Mouse (Mus musculus) intestine, embryonic 16.5 days (tissue): ENCODE data around the gene Abcf1. TPM values are rescaled to one million over a fixed set of nuclear protein-coding genes. Genes with fewer than 3 reads are reported as not detected.
"Not testable (repeated sequence)": the region's sequence is repeated elsewhere in the genome, so short reads cannot be mapped to it uniquely, and the experiment has no call there.

Source experiments
- ATAC-seq: fragments of 200-750 bp; cut with Nextera tagmentation; 2 replicates; pipeline ENCODE4 v1.8.0; 2017; ENCODE audit warnings: moderate TSS enrichment, moderate library complexity
- H3K27ac ChIP-seq: fragments of 300-500 bp; sonication (generic); 2 replicates; pipeline ENCODE4 v1.5.1; 2014; ENCODE audit warnings: mild to moderate bottlenecking, low read length
- H3K27me3 ChIP-seq: fragments of 300-500 bp; sonication (generic); replicated peaks from 2 replicates; pipeline ENCODE4 v1.6.1; 2014; ENCODE audit warnings: low read length, control low read depth, mixed read lengths; ENCODE audit not compliant: control insufficient read depth, insufficient read depth
- H3K36me3 ChIP-seq: fragments of 300-500 bp; sonication (generic); 2 replicates; pipeline ENCODE4 v1.6.1; 2014; ENCODE audit warnings: low read length, control low read depth; ENCODE audit not compliant: control insufficient read depth, insufficient read depth
- H3K4me1 ChIP-seq: fragments of 300-500 bp; sonication (generic); 2 replicates; pipeline ENCODE4 v1.6.1; 2014; ENCODE audit warnings: low read length, control low read depth, mixed read lengths; ENCODE audit not compliant: control insufficient read depth, insufficient read depth
- H3K4me2 ChIP-seq: fragments of 300-500 bp; sonication (generic); 2 replicates; pipeline ENCODE4 v1.6.1; 2014; ENCODE audit warnings: low read depth, low read length, control low read depth
- H3K4me3 ChIP-seq: fragments of 300-500 bp; sonication (generic); 2 replicates; pipeline ENCODE4 v1.5.1; 2014; ENCODE audit warnings: mild to moderate bottlenecking, low read length
- H3K9ac ChIP-seq: fragments of 300-500 bp; sonication (generic); 2 replicates; pipeline ENCODE4 v1.6.1; 2014; ENCODE audit warnings: low read depth, low read length
- H3K9me3 ChIP-seq: fragments of 300-500 bp; sonication (generic); 2 replicates; pipeline ENCODE4 v1.6.1; 2016; ENCODE audit warnings: low read length, control low read depth; ENCODE audit not compliant: control insufficient read depth
- WGBS: fragments of 180-500 bp; shearing (Covaris S2); extraction: QIAGEN DNeasy Blood & Tissue Kit; methylation state at CpG from one replicate; pipeline ENCODE4 v1.1.7; 2014; 5-methylcytosine and 5-hydroxymethylcytosine counted together
- polyA plus RNA-seq: library from polyadenylated mRNA; unstranded; fragments of >200 nt; fragmentation: Nextera tagmentation; extraction: Ambion mirVana; gene quantifications from 2 replicates; pipeline ENCODE4 v1.2.1, GENCODE M21; 2015

Gene Abcf1
- polyA plus RNA-seq = 88.5 and 90.2 TPM in 2 replicates

GRCm38 (mm10) chr17:35969418-35970389, at the start of gene Abcf1:
Abcf1 (minus strand) TSS chr17:35969761.
- ATAC-seq = peak; percentile 98

GRCm38 (mm10) chr17:36018979-36019378, 49.4 kb upstream of the Abcf1 start:
- H3K27ac ChIP-seq = no peak overlapping the region
- H3K4me2 ChIP-seq = no peak overlapping the region
- no peak overlapping the region for H3K4me3 ChIP-seq
- WGBS = 66% methylated on average over 2 of the region's 2 CpGs
- no peaks in the 10 kb centered on the region for H3K9me3 ChIP-seq
- no peak overlapping the region for H3K9ac ChIP-seq
- no peaks in the 10 kb centered on the region; the same call in 1 of the 2 replicates for H3K36me3 ChIP-seq
- peaks cover 3% of the 10 kb centered on the region; the same call in 1 of the 2 replicates for H3K4me1 ChIP-seq
- no peak for ATAC-seq
- no peaks in the 10 kb centered on the region for H3K27me3 ChIP-seq

More at GRCm38 (mm10) chr17:35969418-35970389, at the start of gene Abcf1:
- H3K9me3 ChIP-seq = no peaks in the 10 kb centered on the region
- H3K9ac ChIP-seq = peak within 1 kb of the TSS; percentile 92
- H3K4me3 ChIP-seq = peak within 1 kb of the TSS; percentile 98
- H3K36me3 ChIP-seq = 0 out of 2 replicates have a peak, but pooled peaks cover 5% of the 10 kb centered on the region
- peak within 1 kb of the TSS; percentile 84 for H3K27ac ChIP-seq
- peaks cover 16% of the 10 kb centered on the region for H3K4me1 ChIP-seq
- H3K27me3 ChIP-seq = no peaks in the 10 kb centered on the region
- 1% methylated on average over 68 of the region's 68 CpGs for WGBS
- peak within 1 kb of the TSS; percentile 83 for H3K4me2 ChIP-seq

- H3K4me1 ChIP-seq = no peaks in the 10 kb centered on the region; the same call in 1 of the 2 replicates
- H3K4me3 ChIP-seq = no peak overlapping the region
- WGBS = 91% methylated on average over 5 of the region's 5 CpGs
Observed at GRCm38 (mm10) chr17:36017046-36017445, 47.5 kb upstream of the Abcf1 start.

GRCm38 (mm10) chr17:36014977-36015376, 45.4 kb upstream of the Abcf1 start:
- no peak overlapping the region for H3K9ac ChIP-seq
- H3K27ac ChIP-seq = no peak overlapping the region
- H3K36me3 ChIP-seq = no peaks in the 10 kb centered on the region; the same call in 1 of the 2 replicates
- H3K4me3 ChIP-seq = no peak overlapping the region
- ATAC-seq = no peak
- H3K4me2 ChIP-seq = no peak overlapping the region
- H3K27me3 ChIP-seq = no peaks in the 10 kb centered on the region
- H3K4me1 ChIP-seq = no peaks in the 10 kb centered on the region; the same call in 1 of the 2 replicates
- no peaks in the 10 kb centered on the region for H3K9me3 ChIP-seq
- WGBS = 89% methylated on average over 5 of the region's 5 CpGs

More at GRCm38 (mm10) chr17:36017046-36017445, 47.5 kb upstream of the Abcf1 start:
- Histone ChIP-seq H3K9me3 (no peaks in the 10 kb centered on the region), H3K27me3 (no peaks in the 10 kb centered on the region), H3K36me3 (no peaks in the 10 kb centered on the region; the same call in 1 of the 2 replicates), H3K9ac (no peak overlapping the region), H3K27ac (no peak overlapping the region), H3K4me2 (no peak overlapping the region)
- no peak for ATAC-seq

- not testable (repeated sequence) for H3K9me3 ChIP-seq, H3K4me3 ChIP-seq, H3K4me2 ChIP-seq, H3K36me3 ChIP-seq, H3K27ac ChIP-seq, ATAC-seq, H3K9ac ChIP-seq, H3K4me1 ChIP-seq, H3K27me3 ChIP-seq
- 91% methylated on average over 7 of the region's 7 CpGs for WGBS
Observed at GRCm38 (mm10) chr17:36004409-36004808, 34.8 kb upstream of the Abcf1 start.

- H3K4me3 ChIP-seq = no peak overlapping the region
- ATAC-seq = no peak
- H3K9ac ChIP-seq = no peak overlapping the region
- 91% methylated on average over 7 of the region's 7 CpGs for WGBS
- H3K4me1 ChIP-seq = 0 out of 2 replicates have a peak, but pooled peaks cover 6% of the 10 kb centered on the region
- H3K4me2 ChIP-seq = no peak overlapping the region
- peaks cover 5% of the 10 kb centered on the region; the same call in 1 of the 2 replicates for H3K36me3 ChIP-seq
- no peaks in the 10 kb centered on the region for H3K27me3 ChIP-seq
- H3K9me3 ChIP-seq = peaks cover 5% of the 10 kb centered on the region; the same call in 1 of the 2 replicates
- no peak overlapping the region for H3K27ac ChIP-seq
Observed at GRCm38 (mm10) chr17:36003331-36003730, 33.8 kb upstream of the Abcf1 start.

- 96% methylated on average over 6 of the region's 6 CpGs for WGBS
- ATAC-seq = peak; percentile 26
- no peak overlapping the region for H3K9ac ChIP-seq
- 0 out of 2 replicates have a peak, but pooled peaks cover 6% of the 10 kb centered on the region for H3K4me1 ChIP-seq
- H3K27ac ChIP-seq = no peak overlapping the region
- no peaks in the 10 kb centered on the region for H3K27me3 ChIP-seq
- H3K9me3 ChIP-seq = peaks cover 5% of the 10 kb centered on the region; the same call in 1 of the 2 replicates
- no peak overlapping the region for H3K4me3 ChIP-seq
- no peak overlapping the region for H3K4me2 ChIP-seq
- peaks cover 5% of the 10 kb centered on the region; the same call in 1 of the 2 replicates for H3K36me3 ChIP-seq
Observed at GRCm38 (mm10) chr17:36001966-36002365, 32.4 kb upstream of the Abcf1 start.

GRCm38 (mm10) chr17:36001121-36001897, 31.7 kb upstream of the Abcf1 start:
- Histone ChIP-seq H3K4me3 (no peak overlapping the region), H3K4me1 (0 out of 2 replicates have a peak, but pooled peaks cover 6% of the 10 kb centered on the region), H3K4me2 (no peak overlapping the region), H3K27ac (no peak overlapping the region), H3K9me3 (no peaks in the 10 kb centered on the region; the same call in 1 of the 2 replicates), H3K9ac (no peak overlapping the region), H3K27me3 (no peaks in the 10 kb centered on the region), H3K36me3 (no peaks in the 10 kb centered on the region; the same call in 1 of the 2 replicates)
- ATAC-seq = no peak
- whole genome bisulfite sequencing = 89% methylated on average over 12 of the region's 12 CpGs
